Mouse (Mus musculus) retina, embryonic 14.5 days (tissue): Measurements from ENCODE around the gene Grik3.

Experiments
- DNase-seq: peaks from one replicate; pipeline ENCODE4 v3.0.0-alpha.2; 2015; ENCODE audit warnings: low spot score

The Grik3 gene

GRCm38 (mm10) chr4:125644581-125645568 is 154.4 kb downstream of the Grik3 start:
- no peak for DNase-seq

DNA sequence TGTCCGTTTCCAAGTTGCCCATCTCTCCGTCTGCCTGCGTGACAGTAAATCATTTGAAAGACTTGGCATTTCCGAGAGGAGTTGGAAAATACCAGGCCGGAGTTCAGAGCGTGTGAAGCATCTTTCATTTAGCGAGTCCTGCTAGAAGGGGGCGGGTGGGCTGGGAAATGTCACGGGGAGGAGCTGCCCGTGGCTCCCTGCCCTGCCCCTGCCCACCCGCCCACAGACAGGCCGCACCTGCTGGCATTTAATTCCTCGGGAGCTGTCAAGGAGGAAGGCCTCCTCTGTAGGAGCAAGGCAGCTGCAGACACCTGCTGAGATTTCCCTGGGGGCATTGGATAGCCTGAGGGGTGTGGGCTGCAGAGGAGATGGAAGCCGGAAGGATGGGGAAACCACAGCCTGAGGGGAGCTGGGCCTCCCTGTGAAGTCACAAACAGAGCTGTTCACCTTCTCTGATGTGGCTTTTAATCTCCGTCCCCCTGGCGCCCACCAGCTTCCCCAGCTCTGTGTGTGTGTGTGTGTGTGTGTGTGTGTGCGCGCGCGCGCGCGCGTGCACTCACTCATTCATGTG is 161.3 kb downstream of the Grik3 start:
- peak; percentile 35 for DNase-seq

GRCm38 (mm10) chr4:125656031-125656430 is 165.5 kb downstream of the Grik3 start:
- DNase-seq: no peak

GRCm38 (mm10) chr4:125658376-125658775 is 167.9 kb downstream of the Grik3 start:
- peak; percentile 63 for DNase-seq

DNA sequence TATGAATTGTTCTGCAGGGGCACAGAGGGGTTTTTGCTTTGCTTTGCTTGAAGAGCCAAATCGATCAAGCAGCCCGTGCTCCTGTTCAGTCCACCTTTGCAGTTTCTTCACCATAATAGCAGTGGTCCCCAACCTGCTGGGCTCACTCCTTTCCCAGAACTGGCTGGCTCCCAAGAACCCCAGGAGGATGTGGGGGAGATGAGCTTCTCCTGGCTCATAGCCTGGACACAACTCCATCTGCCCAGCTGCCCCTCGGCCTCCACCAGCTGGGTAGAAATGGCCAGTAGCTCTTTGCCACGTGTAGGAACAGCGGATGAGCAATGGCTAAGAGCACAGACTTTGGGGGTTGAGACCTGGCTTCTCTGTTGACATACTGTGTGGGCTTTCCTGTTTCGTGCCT is 171.5 kb downstream of the Grik3 start:
- DNase-seq: no peak

DNA sequence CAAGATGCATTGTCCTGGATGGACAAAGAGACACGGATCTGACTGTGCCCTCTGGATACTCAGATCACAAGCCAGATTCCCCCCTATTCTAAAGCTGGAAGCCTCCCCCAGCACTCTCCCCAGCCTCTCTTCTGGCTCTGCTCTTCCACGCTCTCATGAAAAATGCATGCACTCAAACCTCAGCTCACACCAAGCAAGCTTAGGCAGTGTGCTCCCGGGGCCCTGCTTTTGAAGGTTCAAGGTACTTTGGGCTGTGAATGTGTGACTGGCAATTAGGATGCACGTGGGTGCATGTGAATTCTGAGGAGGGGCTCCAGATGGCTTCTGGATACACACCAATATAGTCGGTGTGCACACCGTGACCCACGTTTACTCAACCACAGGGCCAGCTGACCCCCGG is 172.8 kb downstream of the Grik3 start:
- no peak for DNase-seq

DNA sequence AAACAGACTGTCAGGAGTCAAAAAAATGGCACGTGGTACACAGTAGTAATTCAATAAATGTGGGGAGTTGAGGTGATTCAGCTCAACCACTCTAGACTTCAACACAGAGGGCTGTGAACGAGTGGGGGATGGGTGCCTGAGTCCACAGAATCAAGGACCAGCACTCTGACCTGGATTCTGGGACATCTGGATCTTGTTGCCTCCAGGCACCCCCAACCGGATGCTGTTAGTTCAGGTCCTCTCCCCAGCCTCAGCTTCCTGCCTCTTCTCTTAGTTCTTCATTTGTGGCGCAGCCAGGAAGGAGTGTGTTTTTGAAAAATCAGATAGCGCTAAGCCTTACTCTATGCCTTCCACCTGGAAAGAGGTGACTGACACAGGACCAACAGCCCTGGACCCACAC is 175.5 kb downstream of the Grik3 start:
- DNase-seq: no peak

DNA sequence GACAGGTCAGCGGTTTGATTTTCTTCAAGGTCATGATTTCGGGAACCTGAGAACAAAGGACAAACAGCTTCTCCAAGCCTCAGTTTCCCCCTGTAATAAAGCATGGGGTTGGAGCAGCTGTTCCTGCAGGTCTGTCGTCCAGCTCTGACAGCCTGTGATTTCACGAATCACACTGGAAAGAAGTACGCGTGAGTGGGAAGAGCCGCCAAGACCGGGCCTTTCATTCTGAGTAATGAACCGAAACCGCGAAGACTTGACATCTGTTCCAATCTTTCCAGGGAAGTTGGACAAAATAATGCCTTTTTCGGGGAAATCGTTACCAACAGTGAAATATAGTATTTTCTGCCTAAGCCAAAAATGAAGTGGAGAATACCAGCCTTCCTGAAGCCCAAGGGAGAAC is 191.5 kb downstream of the Grik3 start:
- DNase-seq: no peak

DNA sequence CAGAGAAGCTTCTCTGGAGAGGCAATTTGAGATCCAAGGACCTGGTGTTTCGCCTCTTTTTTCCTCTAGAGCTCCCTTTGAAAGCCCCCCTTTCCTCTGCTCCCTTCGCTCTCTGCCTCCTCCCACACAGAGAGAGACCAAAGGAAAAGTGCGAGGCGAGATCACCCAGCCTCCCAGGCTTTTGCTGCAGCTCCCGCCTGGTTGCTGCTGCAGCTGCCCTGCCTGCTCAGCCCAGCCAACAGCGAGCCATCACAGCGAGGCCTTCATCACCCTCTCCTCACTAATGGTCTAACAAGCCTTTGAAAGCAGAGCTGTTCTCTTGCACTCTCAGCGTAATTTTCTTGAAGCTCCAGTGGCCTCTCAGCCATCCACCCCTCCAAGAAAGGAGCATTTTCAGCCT is 196.6 kb downstream of the Grik3 start:
- DNase-seq: no peak

DNA sequence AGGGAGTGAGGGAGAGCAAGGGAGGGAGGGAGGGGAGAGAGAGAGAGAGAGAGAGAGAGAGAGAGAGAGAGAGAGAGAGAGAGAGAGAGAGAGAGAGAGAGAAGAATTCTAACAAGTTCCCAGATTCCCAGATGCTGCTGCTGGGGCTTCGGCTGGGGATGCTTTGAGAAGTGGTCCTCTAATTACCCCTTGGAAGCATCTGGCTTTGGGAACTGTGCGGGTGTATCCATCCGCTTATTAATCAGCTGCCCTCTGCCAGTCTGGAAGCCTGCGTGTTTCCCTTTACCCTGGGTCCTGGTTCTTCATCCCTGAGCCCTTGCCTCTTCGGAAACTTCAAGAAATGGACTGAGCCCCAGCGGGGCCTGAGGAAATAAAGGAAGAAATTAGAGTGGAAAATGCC is 204.9 kb downstream of the Grik3 start:
- DNase-seq: peak; percentile 44

GRCm38 (mm10) chr4:125696182-125696939 is 205.9 kb downstream of the Grik3 start:
- peak; percentile 71 for DNase-seq

DNA sequence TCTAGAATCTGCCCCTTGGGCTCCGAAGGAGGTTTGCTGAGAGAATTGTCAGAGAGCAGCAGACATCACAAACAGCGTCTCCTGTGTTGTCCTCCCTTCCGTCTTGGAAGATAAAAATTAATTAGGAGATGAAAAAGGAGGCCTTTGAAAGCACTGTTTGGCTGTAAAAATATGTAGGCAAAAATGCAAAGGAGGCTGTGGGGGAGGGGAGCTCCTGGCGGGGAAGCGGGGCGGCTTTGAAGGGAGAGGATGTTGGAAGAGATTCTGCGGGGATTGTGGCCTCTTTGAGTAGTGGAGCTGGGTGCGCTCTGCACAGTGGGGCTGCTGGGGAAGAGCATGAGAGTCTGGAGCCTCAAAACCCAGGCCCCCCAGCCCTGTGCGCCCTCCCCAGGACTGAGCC is 207.1 kb downstream of the Grik3 start:
- no peak for DNase-seq

- DNase-seq: no peak
Measured at GRCm38 (mm10) chr4:125699056-125699455, 208.6 kb downstream of the Grik3 start.

GRCm38 (mm10) chr4:125700331-125700730 is 209.8 kb downstream of the Grik3 start:
- DNase-seq: no peak

DNA sequence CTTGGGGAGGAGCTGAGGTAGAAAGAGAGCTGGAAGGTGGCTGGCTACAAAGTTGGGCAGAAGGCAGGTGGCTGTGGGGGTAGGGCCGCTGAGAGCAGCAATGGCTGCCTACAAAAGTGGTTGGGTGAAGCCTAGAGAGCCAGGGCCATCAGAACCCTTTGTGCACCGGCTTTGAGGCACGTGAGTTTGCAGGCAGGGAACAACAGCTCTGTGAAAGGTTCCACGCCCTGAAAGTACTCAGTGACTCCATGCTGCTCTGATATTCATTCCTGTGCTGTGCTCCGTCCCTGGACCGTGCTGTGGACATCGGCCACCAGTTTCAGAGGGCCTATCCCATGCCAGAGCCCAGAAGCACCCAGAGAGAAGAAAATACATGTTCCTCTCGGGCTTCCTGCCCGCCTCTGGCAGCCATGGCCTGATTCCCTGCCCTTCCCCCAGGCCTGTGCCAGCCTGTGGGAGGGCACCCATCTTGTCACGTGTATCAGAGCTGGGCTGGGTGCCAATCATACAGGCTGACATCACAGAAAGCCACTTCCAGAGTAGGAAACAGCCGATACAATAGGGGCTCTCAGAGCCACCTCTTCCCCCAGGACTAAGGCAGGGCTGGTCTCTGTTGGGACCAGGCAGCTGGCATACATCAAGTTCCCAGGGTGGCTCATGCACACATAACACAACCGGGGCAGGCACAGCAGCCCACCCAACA is 212.3 kb downstream of the Grik3 start:
- DNase-seq: no peak

GRCm38 (mm10) chr4:125703310-125703690 is 212.8 kb downstream of the Grik3 start:
- peak; percentile 76 for DNase-seq

DNA sequence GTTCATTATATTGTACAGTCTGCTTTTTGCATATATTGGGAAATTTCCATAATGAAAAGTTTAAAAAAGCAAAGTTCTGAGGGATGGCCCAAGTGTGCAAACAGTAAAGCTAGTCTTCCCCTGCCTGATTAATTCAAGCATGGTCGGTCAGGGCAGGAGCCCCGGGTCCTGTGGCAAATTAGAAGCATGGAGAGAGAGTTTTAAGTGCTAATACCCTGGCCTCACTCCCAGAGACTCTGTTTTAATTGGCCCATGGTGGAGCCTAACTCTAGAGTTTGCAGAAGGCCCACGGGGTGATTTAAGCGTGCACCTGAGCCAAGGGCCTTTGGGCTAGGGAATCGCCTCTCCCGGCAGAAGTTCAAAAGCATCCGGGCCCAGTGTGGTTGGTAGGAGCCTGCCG is 215.2 kb downstream of the Grik3 start:
- no peak for DNase-seq

DNA sequence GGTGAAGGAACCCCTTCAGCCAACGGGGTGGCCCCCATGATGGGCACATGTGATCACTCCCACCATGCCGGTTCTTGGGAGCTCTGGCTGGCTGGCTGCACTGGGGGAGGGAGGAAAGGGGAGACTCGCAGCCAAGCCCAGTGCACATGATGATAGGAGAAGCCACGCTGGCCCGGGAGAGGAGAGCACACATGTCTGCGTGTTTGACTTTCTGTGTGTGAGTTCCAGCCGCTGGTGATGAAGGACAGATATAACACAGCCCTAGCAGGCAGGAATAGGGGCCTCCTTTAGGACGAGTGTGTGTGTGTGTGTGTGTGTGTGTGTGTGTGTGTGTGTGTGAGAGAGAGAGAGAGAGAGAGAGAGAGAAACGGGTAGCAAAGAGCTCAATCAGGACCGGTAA is 219.2 kb downstream of the Grik3 start:
- no peak for DNase-seq

DNA sequence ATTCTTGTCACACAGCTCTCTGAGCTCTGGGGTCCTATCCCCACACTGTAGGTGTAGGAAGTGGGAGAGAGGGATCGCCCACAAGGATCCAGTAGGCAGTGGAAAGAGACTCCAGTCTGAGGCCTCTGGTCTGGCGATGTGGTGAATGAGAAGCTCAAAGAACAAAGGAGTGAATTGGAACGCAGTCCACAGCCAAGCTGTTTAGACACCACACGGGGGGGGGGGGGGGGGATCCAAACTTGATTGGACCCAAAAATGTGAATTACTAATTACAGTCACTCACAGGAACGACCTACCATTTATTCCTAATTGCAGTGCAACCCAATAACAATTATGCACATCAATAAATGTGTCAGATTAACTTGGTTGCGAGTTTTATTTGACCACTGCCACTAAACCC is 227.4 kb downstream of the Grik3 start:
- no peak for DNase-seq

GRCm38 (mm10) chr4:125718429-125719140 is 228.1 kb downstream of the Grik3 start:
- DNase-seq: peak; percentile 66

GRCm38 (mm10) chr4:125726241-125726640 is 235.7 kb downstream of the Grik3 start:
- no peak for DNase-seq
